Mouse (Mus musculus) E14TG2a.4 (cell line): Measurements from ENCODE around the gene Tacc2.
"Not testable (repeated sequence)": the region's sequence is repeated elsewhere in the genome, so short reads cannot be mapped to it uniquely, and the experiment has no call there.

ENCODE experiments used
- CTCF ChIP-seq: conservative IDR thresholded peaks from 2 replicates; pipeline ENCODE4 v1.5.1; 2014; ENCODE audit warnings: low read length
- NANOG ChIP-seq: IDR thresholded peaks from 2 replicates; pipeline ENCODE4 v1.6.1; 2014; ENCODE audit warnings: borderline replicate concordance, low read length, mixed read lengths
- POU5F1 ChIP-seq: IDR thresholded peaks from 2 replicates; pipeline ENCODE4 v1.6.1; 2014; ENCODE audit warnings: low read length, borderline replicate concordance

GRCm38 (mm10) chr7:130592975-130593374 is 15.7 kb downstream of the Tacc2 start:
- not testable (repeated sequence) for TF ChIP-seq CTCF, NANOG, POU5F1
